Mouse (Mus musculus): ENCODE measurements around the gene Arhgef33.

GRCm38 (mm10) chr17:80446470-80446869 lies 139.3 kb downstream of the Arhgef33 start:
- TF ChIP-seq CTCF (IDR thresholded peaks at IDR 0.05; ENCODE audit: low read depth, low read length) (no peak), EP300 (IDR thresholded peaks at IDR 0.05; ENCODE audit: insufficient read depth, low read depth, low read length) (no peak)

All from ES-Bruce4 (cell line).